Mouse (Mus musculus): ENCODE results near the gene Vsnl1.

DNA sequence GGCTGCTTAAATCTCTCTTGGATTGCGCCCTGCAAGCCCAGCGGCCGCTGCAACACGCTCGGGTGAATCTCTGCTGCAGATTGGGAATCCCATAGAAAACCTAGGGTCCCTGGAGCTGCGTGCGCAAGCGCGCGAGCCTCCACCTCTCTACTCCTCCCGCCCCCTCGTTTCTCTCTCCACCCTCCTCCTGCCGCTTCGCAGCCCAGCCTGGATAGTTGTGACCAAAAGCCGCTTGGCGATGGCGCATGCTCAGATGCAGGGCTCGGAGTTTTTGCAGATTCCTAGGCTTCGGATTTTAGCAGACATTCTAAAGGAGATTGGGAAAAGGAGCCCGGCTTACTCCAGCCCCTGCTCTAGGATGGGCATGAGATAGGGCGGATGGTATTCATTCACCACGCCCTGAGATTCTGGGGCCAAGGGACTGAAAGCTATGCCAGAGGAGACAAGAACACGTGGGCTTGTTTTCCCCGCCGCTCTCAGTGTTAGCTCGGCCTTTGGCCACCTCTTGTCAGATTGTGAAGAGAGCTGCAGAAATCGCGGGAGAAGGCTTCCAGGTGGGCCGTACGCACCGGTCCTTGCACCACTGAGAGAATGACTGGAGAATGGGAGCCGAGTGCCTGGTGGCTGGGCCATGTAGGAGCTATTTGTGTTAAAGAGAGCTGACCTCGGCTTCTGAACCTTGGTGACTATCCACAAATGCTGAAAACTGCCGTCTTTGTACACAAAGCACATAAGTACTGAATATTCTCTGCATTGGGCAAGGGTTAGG is at the start of gene Vsnl1:
- TF ChIP-seq E2F4 (IDR thresholded peaks at IDR 0.05; ENCODE audit: borderline replicate concordance, low read depth, low read length): no peak
- no peak for TF ChIP-seq ZKSCAN1 (IDR thresholded peaks at IDR 0.05; ENCODE audit: low read depth, low read length)
- TF ChIP-seq POLR2A (IDR thresholded peaks at IDR 0.05; ENCODE audit: control insufficient read depth in 1 of 2, insufficient read depth in 1 of 2, low read depth in 1 of 2, low read length in 2 of 2, poor library complexity in 1 of 2): no peak
- no peak for TF ChIP-seq MYC (IDR thresholded peaks at IDR 0.05; ENCODE audit: low read depth, low read length)
- no peak for TF ChIP-seq CTCF (IDR thresholded peaks at IDR 0.05 in 2 of 3, conservative IDR thresholded peaks at IDR 0.05 in 1 of 3; ENCODE audit: control insufficient read depth in 1 of 3, insufficient read depth in 1 of 3, low read depth in 2 of 3, low read length in 3 of 3, poor library complexity in 1 of 3, severe bottlenecking in 1 of 3)
- TF ChIP-seq NRF1 (IDR thresholded peaks at IDR 0.05; ENCODE audit: insufficient read depth, low read depth, low read length, poor library complexity, severe bottlenecking): no peak
- no peak for TF ChIP-seq EP300 (IDR thresholded peaks at IDR 0.05; ENCODE audit: low read depth in 1 of 2, low read length in 2 of 2)
- no peak for TF ChIP-seq GATA1 (IDR thresholded peaks at IDR 0.05; ENCODE audit: low read depth, low read length)
